Mouse (Mus musculus) forebrain, embryonic 13.5 days (tissue): ENCODE data around the gene Cox10. TPM values are rescaled to one million over a fixed set of nuclear protein-coding genes. Genes with fewer than 3 reads are reported as not detected.

Source experiments
- ATAC-seq: fragments of 200-750 bp; cut with Nextera tagmentation; 2 replicates; pipeline ENCODE4 v1.8.0; 2017
- H3K27ac ChIP-seq: fragments of 300-500 bp; sonication (generic); 2 replicates; pipeline ENCODE4 v1.5.1; 2015; ENCODE audit warnings: inconsistent platforms, mild to moderate bottlenecking, moderate library complexity
- H3K27me3 ChIP-seq: fragments of 300-500 bp; sonication (generic); 2 replicates; pipeline ENCODE4 v1.6.1; 2015; ENCODE audit warnings: mild to moderate bottlenecking, inconsistent platforms
- H3K36me3 ChIP-seq: fragments of 300-500 bp; sonication (generic); 2 replicates; pipeline ENCODE4 v1.6.1; 2015; ENCODE audit warnings: mild to moderate bottlenecking, inconsistent platforms; ENCODE audit not compliant: poor library complexity, severe bottlenecking
- H3K4me1 ChIP-seq: fragments of 300-500 bp; sonication (generic); 2 replicates; pipeline ENCODE4 v1.6.1; 2015; ENCODE audit warnings: inconsistent platforms
- H3K4me2 ChIP-seq: fragments of 300-500 bp; sonication (generic); 2 replicates; pipeline ENCODE4 v1.6.1; 2015; ENCODE audit warnings: inconsistent platforms, mild to moderate bottlenecking, moderate library complexity
- H3K4me3 ChIP-seq: fragments of 300-500 bp; sonication (generic); 2 replicates; pipeline ENCODE4 v1.5.1; 2015; ENCODE audit warnings: mild to moderate bottlenecking, inconsistent platforms
- H3K9ac ChIP-seq: fragments of 300-500 bp; sonication (generic); 2 replicates; pipeline ENCODE4 v1.6.1; 2015; ENCODE audit warnings: mild to moderate bottlenecking, inconsistent platforms
- H3K9me3 ChIP-seq: fragments of 300-500 bp; sonication (generic); replicated peaks from 2 replicates; pipeline ENCODE4 v1.6.1; 2016; ENCODE audit warnings: inconsistent platforms
- WGBS: fragments of 180-500 bp; shearing (Covaris S2); methylation state at CpG from one replicate; pipeline ENCODE4 v1.1.7; 2015; 5-methylcytosine and 5-hydroxymethylcytosine counted together
- polyA plus RNA-seq: library from polyadenylated mRNA; unstranded; fragments of >200 nt; fragmentation: Nextera tagmentation; extraction: Ambion mirVana; gene quantifications from 2 replicates; pipeline ENCODE4 v1.2.1, GENCODE M21; 2015

Gene Cox10
- polyA plus RNA-seq, 1 experiment from 2014 or later: 19.4 TPM

DNA sequence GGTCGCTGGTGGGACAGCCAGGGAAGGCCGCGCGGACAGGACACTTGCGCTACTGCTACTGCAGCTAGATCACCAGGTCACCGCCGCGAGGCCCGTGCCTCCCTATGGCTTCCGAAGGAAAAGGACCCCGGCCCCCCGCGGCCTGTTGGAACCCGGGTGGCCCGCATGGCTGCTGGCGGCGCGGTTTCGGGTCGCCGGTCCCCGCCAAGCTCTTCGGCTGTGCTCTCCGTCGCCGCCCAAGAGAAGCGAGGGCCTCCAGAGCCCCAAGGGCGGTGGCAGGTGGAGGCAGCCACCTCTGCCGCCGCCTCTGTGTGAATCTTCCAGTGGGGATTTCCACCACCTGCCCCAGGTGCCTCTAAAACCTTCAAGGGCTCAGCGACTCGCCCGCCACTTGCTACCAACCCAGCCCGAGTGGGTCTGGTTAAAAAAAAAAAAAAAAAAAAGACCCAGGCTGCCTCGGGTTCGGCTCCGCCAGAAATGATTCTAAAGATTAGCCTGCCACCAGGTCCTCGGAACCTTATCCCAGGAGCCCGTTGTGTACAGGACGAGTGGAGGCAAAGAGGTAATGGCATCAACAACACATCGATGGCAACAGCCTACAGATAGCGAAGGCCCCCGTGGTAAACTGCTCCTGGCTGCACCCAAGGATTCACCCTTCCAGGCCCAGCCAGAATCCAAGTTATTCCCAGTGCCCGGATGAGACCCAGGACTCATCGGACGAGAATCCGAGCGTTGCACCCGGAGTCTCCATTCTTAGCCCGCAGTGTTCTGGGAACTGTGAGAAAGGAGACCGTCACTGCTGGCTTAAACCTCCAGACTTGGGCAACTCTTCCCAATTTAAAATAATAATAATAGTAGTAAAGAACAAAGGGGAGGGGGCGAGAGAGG lies 159.8 kb downstream of the Cox10 start:
- Histone ChIP-seq H3K9ac (peak overlapping the region; percentile 58), H3K27me3 (peaks cover 96% of the 10 kb centered on the region), H3K4me1 (peaks cover 52% of the 10 kb centered on the region), H3K4me2 (peak overlapping the region; percentile 94), H3K9me3 (no peaks in the 10 kb centered on the region), H3K36me3 (no peaks in the 10 kb centered on the region), H3K4me3 (peak overlapping the region; percentile 53), H3K27ac (no peak overlapping the region)
- no peak for ATAC-seq
- 2% methylated on average over 39 of the region's 52 CpGs for WGBS

DNA sequence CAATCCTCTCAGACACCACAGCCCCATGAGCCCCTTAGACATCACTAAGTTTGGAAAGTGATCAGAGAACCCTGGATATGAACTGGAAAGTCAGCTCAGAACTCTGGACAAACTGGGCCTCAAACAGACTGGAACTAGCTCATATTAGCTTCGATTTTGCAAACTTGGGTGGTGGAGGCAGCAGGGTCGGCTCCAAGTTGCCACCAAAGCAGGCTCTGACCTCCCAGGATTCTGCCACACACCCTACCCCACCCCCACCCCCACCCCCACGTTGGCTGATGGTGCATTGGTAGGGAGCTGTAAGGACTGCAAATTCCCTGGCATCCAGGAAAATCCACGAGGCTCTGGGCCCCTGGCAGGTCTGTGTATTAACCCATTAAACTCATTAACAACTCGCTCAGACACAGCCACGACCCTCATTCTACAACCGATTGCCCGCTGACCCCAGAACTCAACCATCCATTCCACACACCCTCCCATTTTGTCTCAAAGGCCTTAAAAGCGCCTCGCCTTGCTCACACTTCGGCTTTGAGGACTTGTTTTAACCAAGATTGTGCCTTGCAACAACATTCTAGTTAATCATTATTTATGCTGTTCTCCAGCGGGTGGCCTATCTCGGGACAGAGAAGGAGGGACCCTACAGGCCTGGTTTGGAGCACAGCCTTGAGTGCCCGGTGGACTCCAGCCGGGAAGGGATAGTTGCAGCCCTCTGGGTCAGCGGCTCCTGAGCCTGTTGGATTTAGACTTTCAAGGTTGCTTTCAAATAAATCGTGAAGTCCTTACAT lies 160.8 kb downstream of the Cox10 start:
- H3K4me3 ChIP-seq: peak overlapping the region; percentile 53
- H3K36me3 ChIP-seq: no peaks in the 10 kb centered on the region
- H3K4me1 ChIP-seq: peaks cover 57% of the 10 kb centered on the region
- H3K27me3 ChIP-seq: peaks cover 96% of the 10 kb centered on the region
- no peaks in the 10 kb centered on the region for H3K9me3 ChIP-seq
- peak overlapping the region; percentile 94 for H3K4me2 ChIP-seq
- WGBS: 16% methylated on average over 17 of the region's 17 CpGs
- no peak for ATAC-seq
- H3K27ac ChIP-seq: no peak overlapping the region
- H3K9ac ChIP-seq: 0 out of 2 replicates have a peak overlapping the region, but pooled peaks have one; percentile 45

DNA sequence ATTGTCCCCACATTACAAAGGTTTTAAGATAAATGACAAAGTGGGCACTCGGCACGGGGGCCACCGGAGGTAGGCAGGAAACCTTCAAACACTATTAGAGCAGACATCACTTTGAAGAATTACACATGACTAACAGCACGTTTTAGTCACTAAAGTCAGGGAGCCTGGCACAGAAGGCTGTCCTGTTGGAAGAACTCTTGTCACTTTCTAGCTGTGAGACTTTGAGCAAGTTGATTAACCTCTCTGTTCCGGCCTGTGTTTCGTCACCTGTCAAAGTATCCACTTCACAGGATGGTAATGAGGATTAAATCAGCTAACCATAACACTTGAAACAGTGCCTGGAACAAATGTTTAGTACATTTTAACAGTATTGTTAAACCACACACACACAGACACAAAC lies 161.7 kb downstream of the Cox10 start:
- no peak for ATAC-seq
- H3K9me3 ChIP-seq: no peaks in the 10 kb centered on the region
- H3K4me1 ChIP-seq: peaks cover 47% of the 10 kb centered on the region
- no peak overlapping the region for H3K9ac ChIP-seq
- no peak overlapping the region for H3K27ac ChIP-seq
- H3K36me3 ChIP-seq: no peaks in the 10 kb centered on the region
- H3K4me3 ChIP-seq: no peak overlapping the region
- no peak overlapping the region for H3K4me2 ChIP-seq
- H3K27me3 ChIP-seq: peaks cover 96% of the 10 kb centered on the region
- 13% methylated on average over 6 of the region's 6 CpGs for WGBS

DNA sequence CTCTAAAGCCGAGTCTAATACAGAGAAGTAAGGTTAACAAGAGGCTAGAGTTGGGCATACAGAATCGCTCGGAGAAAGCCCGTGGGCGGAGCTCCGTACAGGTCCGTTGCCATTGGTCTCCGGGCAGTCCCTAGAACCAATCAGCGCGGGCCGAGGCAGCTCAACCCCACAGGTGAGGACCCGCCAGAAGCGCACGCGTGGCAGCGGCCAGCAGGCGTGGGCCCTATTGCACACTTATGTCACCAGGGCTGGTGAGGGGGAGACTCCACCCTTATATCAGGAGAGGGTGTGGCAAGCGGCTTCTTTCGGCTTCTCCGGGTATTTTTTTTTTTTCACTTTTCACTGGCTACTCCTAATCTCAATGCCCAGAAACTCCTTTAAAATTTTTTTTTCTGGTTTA lies 164.9 kb downstream of the Cox10 start:
- ATAC-seq: peak; percentile 94
- H3K9me3 ChIP-seq: no peaks in the 10 kb centered on the region
- H3K36me3 ChIP-seq: no peaks in the 10 kb centered on the region
- H3K27me3 ChIP-seq: peaks cover 90% of the 10 kb centered on the region
- peak overlapping the region; percentile 37 for H3K4me3 ChIP-seq
- under 1% methylated on average over 20 of the region's 20 CpGs for WGBS
- H3K27ac ChIP-seq: no peak overlapping the region
- no peak overlapping the region for H3K9ac ChIP-seq
- H3K4me1 ChIP-seq: peaks cover 22% of the 10 kb centered on the region
- H3K4me2 ChIP-seq: peak overlapping the region; percentile 68

GRCm38 (mm10) chr11:63913936-63914335 lies 165.3 kb downstream of the Cox10 start:
- H3K4me1 ChIP-seq: peaks cover 17% of the 10 kb centered on the region
- 26% methylated on average over 4 of the region's 4 CpGs for WGBS
- ATAC-seq: peak; percentile 39
- no peaks in the 10 kb centered on the region for H3K9me3 ChIP-seq
- H3K27ac ChIP-seq: no peak overlapping the region
- H3K4me2 ChIP-seq: peak overlapping the region; percentile 68
- H3K27me3 ChIP-seq: peaks cover 85% of the 10 kb centered on the region
- no peaks in the 10 kb centered on the region for H3K36me3 ChIP-seq
- 0 out of 2 replicates have a peak overlapping the region, but pooled peaks have one; percentile 21 for H3K9ac ChIP-seq
- peak overlapping the region; percentile 37 for H3K4me3 ChIP-seq

Other genes starting within 250 kb of the Cox10 start
- 2.4 and 3.2 TPM in 2 replicates for gene Hs3st3b1, start 157.2 kb downstream of the Cox10 start, polyA plus RNA-seq